Mouse (Mus musculus): ENCODE results near the gene Usp36. TPM values are rescaled to one million over a fixed set of nuclear protein-coding genes. Genes with fewer than 3 reads are reported as not detected.

The Usp36 gene
- polyA plus RNA-seq, 1 experiment from 2014 or later: 13.6 TPM

Other genes starting within 250 kb of the Usp36 start
- gene Dnah17, start 159.6 kb downstream of the Usp36 start, polyA plus RNA-seq (2014; fragmentation: Nextera tagmentation; extraction: Ambion mirVana): 0.11 TPM in 2 replicates
- 13.3 and 16.2 TPM in 2 replicates for gene Cyth1, start 41.7 kb downstream of the Usp36 start, polyA plus RNA-seq (2014; fragmentation: Nextera tagmentation; extraction: Ambion mirVana)
- gene Cep295nl, start 52.3 kb upstream of the Usp36 start, polyA plus RNA-seq (2014; fragmentation: Nextera tagmentation; extraction: Ambion mirVana): 0.21 and 0.53 TPM in 2 replicates
- gene Timp2, start 65.5 kb upstream of the Usp36 start, polyA plus RNA-seq (2014; fragmentation: Nextera tagmentation; extraction: Ambion mirVana): 64.4 and 68.4 TPM in 2 replicates
- gene Lgals3bp, start 111.8 kb upstream of the Usp36 start, polyA plus RNA-seq (2014; fragmentation: Nextera tagmentation; extraction: Ambion mirVana): 3.6 and 4.1 TPM in 2 replicates
- 23.9 and 27.1 TPM in 2 replicates for gene Cant1, start 128.8 kb upstream of the Usp36 start, polyA plus RNA-seq (2014; fragmentation: Nextera tagmentation; extraction: Ambion mirVana)
- gene C1qtnf1, start 138.0 kb upstream of the Usp36 start, polyA plus RNA-seq (2014; fragmentation: Nextera tagmentation; extraction: Ambion mirVana): 3.5 and 4.2 TPM in 2 replicates
- gene Engase, start 186.6 kb upstream of the Usp36 start, polyA plus RNA-seq (2014; fragmentation: Nextera tagmentation; extraction: Ambion mirVana): 4.8 and 8.5 TPM in 2 replicates